Mouse (Mus musculus) cortical plate, adult 2 months (tissue): ENCODE data around the gene Dner.

ENCODE experiments used
- CTCF ChIP-seq: fragments of 200-500 bp; IDR thresholded peaks from 2 replicates; pipeline ENCODE4 v1.5.1; 2011; ENCODE audit warnings: mild to moderate bottlenecking, control low read depth, low read length; ENCODE audit not compliant: insufficient read depth; ENCODE audit errors: extremely low read depth
- POLR2A ChIP-seq: fragments of 200-500 bp; IDR thresholded peaks from 2 replicates; pipeline ENCODE4 v1.6.1; 2011; ENCODE audit warnings: mild to moderate bottlenecking, low read length, control low read depth; ENCODE audit not compliant: insufficient read depth; ENCODE audit errors: extremely low read depth

- TF ChIP-seq CTCF (no peak), POLR2A (no peak)
These were observed 299.2 kb downstream of the Dner start for GRCm38 (mm10) chr1:84396787-84397186.
